Mouse (Mus musculus): ENCODE measurements around the gene Creb3l4. TPM values are rescaled to one million over a fixed set of nuclear protein-coding genes. Genes with fewer than 3 reads are reported as not detected.

Gene Creb3l4
- polyA plus RNA-seq, 1 experiment: 1.3 TPM

DNA sequence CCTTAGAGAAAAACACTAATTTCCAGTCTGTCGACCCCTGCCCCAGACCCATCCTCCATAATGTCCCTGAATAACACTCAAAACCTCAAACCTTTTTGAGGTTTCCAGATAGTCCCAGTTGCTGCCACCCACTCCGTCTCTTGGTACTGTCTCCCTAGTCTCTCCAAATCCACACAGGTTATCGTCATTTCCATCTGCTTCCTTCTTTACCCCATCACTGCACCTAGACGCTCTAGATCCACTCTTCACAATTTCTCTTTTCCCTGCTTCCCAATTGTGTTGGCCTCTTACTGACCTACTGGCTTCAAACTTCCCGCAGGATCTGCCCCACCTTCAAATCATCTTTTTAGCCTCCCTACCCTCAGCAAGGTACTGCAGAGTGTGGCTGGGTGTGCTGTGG lies 22.2 kb downstream of the Creb3l4 start:
- no peaks in the 10 kb centered on the region for H3K36me3 ChIP-seq (ENCODE audit: control insufficient read depth, insufficient read depth, low read length)
- TF ChIP-seq POLR2A (IDR thresholded peaks at IDR 0.05; ENCODE audit: control insufficient read depth, extremely low read depth, insufficient read depth, low read length, poor library complexity) (no peak), CTCF (IDR thresholded peaks at IDR 0.05; ENCODE audit: borderline replicate concordance, control insufficient read depth, extremely low read depth, insufficient read depth, low read length, poor library complexity) (no peak)
- no peak for DNase-seq
- H3K4me3 ChIP-seq (ENCODE audit: control insufficient read depth, insufficient read depth, low read length): no peak overlapping the region
- no peak overlapping the region for H3K27ac ChIP-seq (ENCODE audit: control insufficient read depth, insufficient read depth, low read length)
- WGBS: 43% methylated on average over 5 of the region's 5 CpGs
- H3K27me3 ChIP-seq (ENCODE audit: control insufficient read depth, insufficient read depth, low read length): no peaks in the 10 kb centered on the region
- peaks cover 4% of the 10 kb centered on the region for H3K4me1 ChIP-seq (replicated peaks; ENCODE audit: control insufficient read depth, insufficient read depth, low read length)

DNA sequence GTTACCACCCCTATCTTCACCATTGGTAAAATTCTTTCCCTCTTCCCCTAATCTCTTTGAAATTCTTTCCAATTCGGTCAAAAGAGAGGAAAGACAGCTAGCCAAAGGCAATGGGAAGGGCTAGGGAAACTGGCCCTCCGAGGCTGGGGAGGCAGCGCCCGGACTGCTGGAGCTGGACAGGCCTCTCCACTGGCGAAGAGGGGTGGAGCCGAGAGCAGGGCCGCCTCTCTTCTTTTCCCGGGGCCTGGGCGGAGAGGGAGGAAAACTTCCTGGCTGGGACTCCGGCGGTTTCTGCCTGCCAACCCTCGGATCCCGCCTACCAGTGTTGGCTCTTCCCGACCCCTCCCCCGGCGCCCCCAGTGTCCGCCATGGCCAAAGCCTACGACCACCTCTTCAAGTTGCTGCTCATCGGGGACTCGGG lies 22.8 kb downstream of the Creb3l4 start:
- Histone ChIP-seq H3K4me3 (ENCODE audit: control insufficient read depth, insufficient read depth, low read length) (peak overlapping the region; percentile 3; the same call in 1 of the 2 replicates), H3K4me1 (replicated peaks; ENCODE audit: control insufficient read depth, insufficient read depth, low read length) (peaks cover 4% of the 10 kb centered on the region), H3K27ac (ENCODE audit: control insufficient read depth, insufficient read depth, low read length) (no peak overlapping the region), H3K36me3 (ENCODE audit: control insufficient read depth, insufficient read depth, low read length) (no peaks in the 10 kb centered on the region), H3K27me3 (ENCODE audit: control insufficient read depth, insufficient read depth, low read length) (no peaks in the 10 kb centered on the region)
- WGBS: 10% methylated on average over 20 of the region's 20 CpGs
- DNase-seq: peak; percentile 24
- TF ChIP-seq POLR2A (IDR thresholded peaks at IDR 0.05; ENCODE audit: control insufficient read depth, extremely low read depth, insufficient read depth, low read length, poor library complexity) (no peak), CTCF (IDR thresholded peaks at IDR 0.05; ENCODE audit: borderline replicate concordance, control insufficient read depth, extremely low read depth, insufficient read depth, low read length, poor library complexity) (0 out of 2 replicates have a peak, but pooled peaks have one; percentile 13)

DNA sequence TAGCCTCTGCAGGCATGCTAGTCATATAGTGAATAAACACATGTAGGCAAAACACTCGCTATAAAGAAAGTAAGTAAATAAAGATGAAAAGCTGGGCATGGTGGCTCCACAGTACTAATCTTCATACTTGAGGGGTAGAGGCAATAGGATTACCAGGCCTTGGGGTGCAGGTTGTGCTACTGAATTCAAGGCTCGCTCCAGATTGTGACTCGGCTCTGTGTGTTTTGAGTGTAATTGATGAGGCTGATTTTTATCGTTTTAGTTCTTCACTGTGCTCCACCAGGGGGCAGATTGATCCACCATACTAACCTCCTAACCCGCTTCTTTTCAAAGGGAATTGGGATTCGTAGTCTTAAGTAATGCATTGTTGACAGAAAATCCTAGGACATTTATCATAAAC lies 23.2 kb downstream of the Creb3l4 start:
- WGBS: 10% methylated on average over 6 of the region's 6 CpGs
- Histone ChIP-seq H3K27ac (ENCODE audit: control insufficient read depth, insufficient read depth, low read length) (no peak overlapping the region), H3K4me3 (ENCODE audit: control insufficient read depth, insufficient read depth, low read length) (no peak overlapping the region), H3K27me3 (ENCODE audit: control insufficient read depth, insufficient read depth, low read length) (no peaks in the 10 kb centered on the region), H3K36me3 (ENCODE audit: control insufficient read depth, insufficient read depth, low read length) (no peaks in the 10 kb centered on the region), H3K4me1 (replicated peaks; ENCODE audit: control insufficient read depth, insufficient read depth, low read length) (peaks cover 4% of the 10 kb centered on the region)
- DNase-seq: peak; percentile 50
- TF ChIP-seq CTCF (IDR thresholded peaks at IDR 0.05; ENCODE audit: borderline replicate concordance, control insufficient read depth, extremely low read depth, insufficient read depth, low read length, poor library complexity) (no peak), POLR2A (IDR thresholded peaks at IDR 0.05; ENCODE audit: control insufficient read depth, extremely low read depth, insufficient read depth, low read length, poor library complexity) (no peak)

DNA sequence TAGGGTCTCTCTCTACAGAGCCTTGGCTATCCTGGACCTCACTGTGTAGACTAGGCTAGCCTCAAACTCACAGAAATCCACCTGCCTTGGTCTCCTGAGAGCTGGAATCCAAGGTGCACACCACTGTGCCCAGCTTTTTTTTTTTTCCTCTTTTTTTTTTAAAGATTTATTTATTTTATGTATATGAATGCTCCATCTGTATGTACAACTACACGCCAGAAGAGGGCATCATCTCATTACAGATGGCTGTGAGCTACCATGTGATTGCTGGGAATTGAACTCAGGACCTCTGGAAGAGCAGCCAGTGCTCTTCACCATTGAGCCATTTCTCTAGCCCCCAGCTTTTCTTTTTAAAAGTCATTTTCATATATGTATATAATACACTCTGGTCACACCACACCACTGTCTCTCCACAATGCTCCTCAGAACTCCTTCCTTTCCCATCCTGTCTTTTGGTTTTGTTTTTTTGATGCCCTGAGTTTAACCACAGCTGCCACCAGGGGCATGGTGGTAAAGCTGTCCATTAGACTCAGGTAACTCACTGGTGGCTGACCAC lies 27.4 kb downstream of the Creb3l4 start:
- peak; percentile 30 for DNase-seq
- no peak for TF ChIP-seq CTCF (IDR thresholded peaks at IDR 0.05; ENCODE audit: borderline replicate concordance, control insufficient read depth, extremely low read depth, insufficient read depth, low read length, poor library complexity)
- TF ChIP-seq POLR2A (IDR thresholded peaks at IDR 0.05; ENCODE audit: control insufficient read depth, extremely low read depth, insufficient read depth, low read length, poor library complexity): no peak
- no peaks in the 10 kb centered on the region for H3K27me3 ChIP-seq (ENCODE audit: control insufficient read depth, insufficient read depth, low read length)
- 74% methylated on average over 1 of the region's 1 CpGs for WGBS
- no peak overlapping the region for H3K27ac ChIP-seq (ENCODE audit: control insufficient read depth, insufficient read depth, low read length)
- peaks cover 14% of the 10 kb centered on the region for H3K4me1 ChIP-seq (replicated peaks; ENCODE audit: control insufficient read depth, insufficient read depth, low read length)
- H3K36me3 ChIP-seq (ENCODE audit: control insufficient read depth, insufficient read depth, low read length): peaks cover 16% of the 10 kb centered on the region
- H3K4me3 ChIP-seq (ENCODE audit: control insufficient read depth, insufficient read depth, low read length): no peak overlapping the region

DNA sequence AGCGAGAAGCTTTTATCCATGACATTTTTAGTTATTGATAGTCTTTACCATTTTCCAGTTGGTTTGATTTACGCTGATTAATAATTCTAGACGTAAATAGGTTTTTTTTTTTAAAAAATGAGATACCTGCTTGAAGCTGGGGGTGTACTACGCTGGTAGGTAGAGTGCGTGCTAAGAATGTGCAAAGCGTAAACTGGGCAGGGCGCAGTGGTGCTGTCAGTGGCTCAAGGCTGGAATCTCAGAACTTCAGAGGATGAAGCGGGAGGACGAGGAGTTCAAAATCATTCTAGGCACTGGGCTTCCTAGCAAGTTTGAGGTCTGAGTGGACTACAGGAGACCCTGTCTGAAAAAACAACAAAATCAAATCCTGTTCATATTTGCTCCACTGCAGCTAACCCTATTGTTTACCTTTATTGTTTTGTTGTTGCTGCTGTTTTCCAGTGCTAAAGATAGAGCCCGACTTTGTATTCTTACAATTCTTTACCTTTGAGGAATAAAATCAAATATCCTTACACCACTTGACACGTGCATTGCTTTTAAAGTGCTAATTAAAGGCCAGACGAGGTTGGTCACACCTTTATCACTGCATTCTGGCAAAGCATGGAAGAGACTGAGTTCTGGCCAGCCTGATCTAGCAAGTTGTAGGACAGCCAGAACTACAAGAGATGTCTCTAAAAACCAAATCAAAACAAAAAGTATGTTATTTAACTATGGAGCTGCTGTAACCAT lies 29.2 kb downstream of the Creb3l4 start:
- Histone ChIP-seq H3K4me1 (replicated peaks; ENCODE audit: control insufficient read depth, insufficient read depth, low read length) (peaks cover 10% of the 10 kb centered on the region), H3K27me3 (ENCODE audit: control insufficient read depth, insufficient read depth, low read length) (no peaks in the 10 kb centered on the region), H3K36me3 (ENCODE audit: control insufficient read depth, insufficient read depth, low read length) (peaks cover 27% of the 10 kb centered on the region), H3K27ac (ENCODE audit: control insufficient read depth, insufficient read depth, low read length) (no peak overlapping the region), H3K4me3 (ENCODE audit: control insufficient read depth, insufficient read depth, low read length) (no peak overlapping the region; the same call in 1 of the 2 replicates)
- no peak for TF ChIP-seq POLR2A (IDR thresholded peaks at IDR 0.05; ENCODE audit: control insufficient read depth, extremely low read depth, insufficient read depth, low read length, poor library complexity)
- TF ChIP-seq CTCF (IDR thresholded peaks at IDR 0.05; ENCODE audit: borderline replicate concordance, control insufficient read depth, extremely low read depth, insufficient read depth, low read length, poor library complexity): no peak
- WGBS: 43% methylated on average over 12 of the region's 12 CpGs
- no peak for DNase-seq

DNA sequence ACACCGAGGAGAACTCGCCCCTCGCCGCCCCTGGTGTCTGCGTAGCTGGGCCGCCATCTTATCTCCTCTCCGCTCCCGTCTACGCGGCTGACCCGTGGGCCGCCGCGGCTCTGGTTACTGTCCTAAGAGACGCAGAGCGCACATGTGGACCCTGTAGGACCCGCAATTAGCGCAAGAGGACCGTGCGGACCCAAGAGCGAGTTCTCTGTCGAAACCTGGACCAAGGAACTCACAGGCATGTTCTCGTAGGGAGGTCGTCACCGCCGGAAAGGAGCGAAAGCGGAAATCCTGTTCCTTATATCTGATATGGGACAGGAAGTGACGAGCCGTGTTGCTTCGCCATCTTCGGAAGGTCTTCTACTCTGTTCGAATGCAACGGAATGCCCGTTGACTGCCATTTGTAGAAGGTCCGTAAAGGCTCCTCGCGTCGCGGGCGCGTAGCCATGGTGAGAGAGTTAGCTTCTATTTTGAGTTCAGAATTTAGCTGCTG lies 29.9 kb downstream of the Creb3l4 start, which contains the start of the genes Rps27 and Rab13:
TSS of gene Rps27 (minus strand) at position 275 of the 490 bp plus-strand sequence.
TSS of gene Rab13 (plus strand) at position 319 of the 490 bp plus-strand sequence.
- peak within 1 kb of the TSS; percentile 75 for H3K4me3 ChIP-seq (ENCODE audit: control insufficient read depth, insufficient read depth, low read length)
- peaks cover 33% of the 10 kb centered on the region for H3K36me3 ChIP-seq (ENCODE audit: control insufficient read depth, insufficient read depth, low read length)
- peak; percentile 84 for DNase-seq
- under 1% methylated on average over 42 of the region's 42 CpGs for WGBS
- H3K4me1 ChIP-seq (replicated peaks; ENCODE audit: control insufficient read depth, insufficient read depth, low read length): peaks cover 10% of the 10 kb centered on the region
- no peaks in the 10 kb centered on the region for H3K27me3 ChIP-seq (ENCODE audit: control insufficient read depth, insufficient read depth, low read length)
- TF ChIP-seq POLR2A (IDR thresholded peaks at IDR 0.05; ENCODE audit: control insufficient read depth, extremely low read depth, insufficient read depth, low read length, poor library complexity): peak; percentile 99
- TF ChIP-seq CTCF (IDR thresholded peaks at IDR 0.05; ENCODE audit: borderline replicate concordance, control insufficient read depth, extremely low read depth, insufficient read depth, low read length, poor library complexity): no peak
- H3K27ac ChIP-seq (ENCODE audit: control insufficient read depth, insufficient read depth, low read length): 0 out of 2 replicates have a peak within 1 kb of the TSS, but pooled peaks have one; percentile 7

All from thymus, adult 2 months (tissue).